Mouse (Mus musculus) G1E (cell line): ENCODE measurements around the gene Cnot6.

Experiments
- CTCF ChIP-seq: IDR thresholded peaks from 2 replicates; pipeline ENCODE4 v1.5.1; 2012; ENCODE audit warnings: low read depth, low read length, inconsistent platforms, mixed read lengths
- GATA1 ChIP-seq: IDR thresholded peaks from 2 replicates; pipeline ENCODE4 v1.6.1; 2012; ENCODE audit warnings: borderline replicate concordance, low read length, inconsistent platforms, mixed read lengths
- TAL1 ChIP-seq: conservative IDR thresholded peaks from 2 replicates; pipeline ENCODE4 v1.6.1; 2012; ENCODE audit warnings: low read depth, low read length, inconsistent platforms, mixed read lengths

- TF ChIP-seq CTCF (no peak), GATA1 (no peak), TAL1 (no peak)
Measured at GRCm38 (mm10) chr11:49722692-49723091, 10.2 kb upstream of the Cnot6 start.
